Mouse (Mus musculus) kidney, postnatal 0 days (tissue): ENCODE measurements at regions not wholly inside any gene's neighbourhood (a gene's known extent, or its start where the extent isn't known, plus 50 kb on each side); places are given as distances from the start of the nearest gene placed in this dataset.
A peak's percentile ranks its signal among the peaks of the same experiment; 100 is the strongest.
"Not testable (repeated sequence)": the region's sequence is repeated elsewhere in the genome, so short reads cannot be mapped to it uniquely, and the experiment has no call there.

Source experiments
- ATAC-seq: fragments of 200-750 bp; cut with Nextera tagmentation; replicated peaks from 2 replicates; pipeline ENCODE4 v1.8.0; 2017; ENCODE audit warnings: low read depth, moderate number of reproducible peaks, moderate TSS enrichment, moderate library complexity; ENCODE audit not compliant: low FRiP score
- DNase-seq: peaks from one replicate; pipeline ENCODE4 v3.0.0-alpha.2; 2016; ENCODE audit warnings: low spot score
- H3K27ac ChIP-seq: fragments of 300-500 bp; sonication (generic); 2 replicates; pipeline ENCODE4 v1.5.1; 2014; ENCODE audit warnings: mild to moderate bottlenecking
- H3K27me3 ChIP-seq: fragments of 300-500 bp; sonication (generic); 2 replicates; pipeline ENCODE4 v1.6.1; 2014; ENCODE audit warnings: low read length, mixed read lengths; ENCODE audit not compliant: insufficient read depth
- H3K36me3 ChIP-seq: fragments of 300-500 bp; sonication (generic); 2 replicates; pipeline ENCODE4 v1.6.1; 2014; ENCODE audit warnings: low read length, mixed read lengths; ENCODE audit not compliant: insufficient read depth
- H3K4me1 ChIP-seq: fragments of 300-500 bp; sonication (generic); replicated peaks from 2 replicates; pipeline ENCODE4 v1.6.1; 2014; ENCODE audit warnings: antibody characterized with exemption, low read length, mixed read lengths; ENCODE audit not compliant: insufficient read depth
- H3K4me2 ChIP-seq: fragments of 300-500 bp; sonication (generic); 2 replicates; pipeline ENCODE4 v1.6.1; 2014; ENCODE audit warnings: mild to moderate bottlenecking, low read length, moderate library complexity, mixed read lengths
- H3K4me3 ChIP-seq: fragments of 300-500 bp; sonication (generic); replicated peaks from 2 replicates; pipeline ENCODE4 v1.5.1; 2014; ENCODE audit warnings: low read depth, low read length
- H3K9ac ChIP-seq: fragments of 300-500 bp; sonication (generic); 2 replicates; pipeline ENCODE4 v1.6.1; 2014; ENCODE audit warnings: low read depth, low read length
- H3K9me3 ChIP-seq: fragments of 300-500 bp; sonication (generic); replicated peaks from 2 replicates; pipeline ENCODE4 v1.6.1; 2016; ENCODE audit warnings: low read length, inconsistent platforms, mixed read lengths
- CTCF ChIP-seq: IDR thresholded peaks from 2 replicates; pipeline ENCODE4 v1.5.1; 2016; ENCODE audit warnings: antibody characterized with exemption, low read depth, mild to moderate bottlenecking, moderate library complexity
- WGBS: fragments of 180-500 bp; shearing (Covaris S2); extraction: QIAGEN DNeasy Blood & Tissue Kit; methylation state at CpG from one replicate; pipeline ENCODE4 v1.1.7; 2014; 5-methylcytosine and 5-hydroxymethylcytosine counted together

DNA sequence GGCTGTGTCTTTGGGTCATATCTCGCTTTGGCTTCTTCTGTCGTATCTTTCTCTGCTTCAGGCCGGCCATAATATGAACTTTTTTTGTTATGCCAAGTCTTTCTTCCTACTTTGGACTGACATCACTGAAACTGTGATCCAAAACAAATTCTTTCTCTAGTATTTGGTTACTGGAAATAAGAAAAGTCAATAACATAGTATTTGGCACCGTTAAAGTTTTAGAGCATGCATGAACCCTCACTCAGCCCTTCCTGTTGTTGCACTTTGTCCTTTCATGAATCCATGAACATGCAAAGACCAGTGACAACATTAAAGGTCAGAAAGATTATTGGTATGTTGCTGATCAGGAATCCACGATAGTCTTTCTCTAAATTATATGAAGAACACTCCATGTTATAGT lies 103.1 kb upstream of the Palmd start:
- 92% methylated on average over 5 of the region's 5 CpGs for WGBS

GRCm38 (mm10) chr3:117067470-117068053 lies 98.8 kb upstream of the Palmd start:
- Histone ChIP-seq H3K4me2 (no peak overlapping the region), H3K9me3 (no peaks in the 10 kb centered on the region), H3K27me3 (no peaks in the 10 kb centered on the region), H3K4me1 (0 out of 2 replicates have a peak, but pooled peaks cover 4% of the 10 kb centered on the region), H3K36me3 (no peaks in the 10 kb centered on the region), H3K9ac (no peak overlapping the region), H3K27ac (no peak overlapping the region), H3K4me3 (no peak overlapping the region)
- ATAC-seq (peak; percentile 57), DNase-seq (peak; percentile 14)
- TF ChIP-seq CTCF: no peak
- 51% methylated on average over 7 of the region's 7 CpGs for WGBS

More for the DNA sequence above, 103.1 kb upstream of the Palmd start:
- no peak for DNase-seq
- Histone ChIP-seq H3K9ac (no peak overlapping the region), H3K9me3 (no peaks in the 10 kb centered on the region), H3K27me3 (no peaks in the 10 kb centered on the region), H3K4me1 (0 out of 2 replicates have a peak, but pooled peaks cover 4% of the 10 kb centered on the region), H3K4me3 (no peak overlapping the region), H3K4me2 (no peak overlapping the region), H3K27ac (no peak overlapping the region), H3K36me3 (no peaks in the 10 kb centered on the region)
- no peak for ATAC-seq
- TF ChIP-seq CTCF: no peak

- Histone ChIP-seq H3K27me3 (no peaks in the 10 kb centered on the region), H3K4me3 (no peak overlapping the region), H3K9ac (no peak overlapping the region), H3K4me2 (no peak overlapping the region), H3K9me3 (no peaks in the 10 kb centered on the region), H3K27ac (no peak overlapping the region), H3K4me1 (0 out of 2 replicates have a peak, but pooled peaks cover 4% of the 10 kb centered on the region), H3K36me3 (no peaks in the 10 kb centered on the region)
- DNase-seq: no peak
- 85% methylated on average over 2 of the region's 2 CpGs for WGBS
- no peak for TF ChIP-seq CTCF
- no peak for ATAC-seq
Measured at GRCm38 (mm10) chr3:117065904-117066303, 97.1 kb upstream of the Palmd start.

- TF ChIP-seq CTCF: peak; percentile 55
- Histone ChIP-seq H3K9me3 (no peaks in the 10 kb centered on the region), H3K36me3 (no peaks in the 10 kb centered on the region), H3K27ac (no peak overlapping the region), H3K4me2 (no peak overlapping the region), H3K27me3 (no peaks in the 10 kb centered on the region), H3K4me1 (no peaks in the 10 kb centered on the region), H3K4me3 (no peak overlapping the region), H3K9ac (no peak overlapping the region)
- ATAC-seq (no peak), DNase-seq (no peak)
- 93% methylated on average over 1 of the region's 1 CpGs for WGBS
Measured at GRCm38 (mm10) chr3:117061831-117062230, 93.0 kb upstream of the Palmd start.

- no peak for ATAC-seq
Measured at GRCm38 (mm10) chr3:117061182-117061581, 92.4 kb upstream of the Palmd start.

GRCm38 (mm10) chr3:117054711-117055110 lies 85.9 kb upstream of the Palmd start:
- not testable (repeated sequence) for H3K27ac ChIP-seq, H3K36me3 ChIP-seq, H3K4me2 ChIP-seq, DNase-seq, H3K9me3 ChIP-seq, H3K4me1 ChIP-seq, H3K9ac ChIP-seq, H3K4me3 ChIP-seq, H3K27me3 ChIP-seq, ATAC-seq
- 82% methylated on average over 3 of the region's 3 CpGs for WGBS

More at GRCm38 (mm10) chr3:117061182-117061581, 92.4 kb upstream of the Palmd start:
- H3K4me1 ChIP-seq: no peaks in the 10 kb centered on the region
- no peaks in the 10 kb centered on the region for H3K27me3 ChIP-seq
- H3K36me3 ChIP-seq: no peaks in the 10 kb centered on the region
- no peak for DNase-seq
- no peak overlapping the region for H3K4me2 ChIP-seq
- no peak overlapping the region for H3K4me3 ChIP-seq
- TF ChIP-seq CTCF: no peak
- no peak overlapping the region for H3K27ac ChIP-seq
- 36% methylated on average over 6 of the region's 6 CpGs for WGBS
- no peaks in the 10 kb centered on the region for H3K9me3 ChIP-seq
- no peak overlapping the region for H3K9ac ChIP-seq

DNA sequence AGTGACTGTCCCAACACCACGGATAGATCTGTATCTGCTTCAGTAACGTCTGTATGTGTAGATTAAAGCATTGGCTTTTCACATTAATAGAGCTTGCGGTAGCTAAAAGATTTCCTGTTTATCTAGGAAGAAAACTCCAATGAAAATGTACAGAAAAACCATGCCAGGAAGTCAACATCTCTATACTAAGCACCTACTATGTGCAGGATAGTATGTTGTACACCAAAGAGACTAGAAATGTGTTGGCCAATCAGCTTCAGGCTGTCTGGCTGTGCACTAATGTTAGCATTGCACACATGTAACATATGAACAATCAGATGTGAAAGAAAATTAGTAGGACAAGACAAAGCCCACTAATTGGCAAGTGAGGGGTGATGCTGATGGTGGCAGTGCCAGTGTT lies 82.6 kb upstream of the Palmd start:
- Histone ChIP-seq H3K9ac (no peak overlapping the region), H3K4me1 (no peaks in the 10 kb centered on the region), H3K27ac (no peak overlapping the region), H3K36me3 (no peaks in the 10 kb centered on the region), H3K4me3 (no peak overlapping the region), H3K4me2 (no peak overlapping the region), H3K9me3 (no peaks in the 10 kb centered on the region), H3K27me3 (no peaks in the 10 kb centered on the region)
- no peak for TF ChIP-seq CTCF
- DNase-seq (no peak), ATAC-seq (no peak)
- WGBS: 74% methylated on average over 3 of the region's 3 CpGs
